Mouse (Mus musculus): Measurements from ENCODE around the gene Timeless. TPM values are rescaled to one million over a fixed set of nuclear protein-coding genes. Genes with fewer than 3 reads are reported as not detected.
"Not testable (repeated sequence)": the region's sequence is repeated elsewhere in the genome, so short reads cannot be mapped to it uniquely, and the experiment has no call there.

Timeless gene
- total RNA-seq, 2 experiments from 2014 or later: 8.3 to 9.7 TPM

- intact Hi-C loops (cut with DNase I): not testable (repeated sequence)
These were observed 41.1 kb downstream of the Timeless start for GRCm38 (mm10) chr10:128272819-128273439.

GRCm38 (mm10) chr10:128275374-128275773, 43.5 kb downstream of the Timeless start:
- DNase-seq (ENCODE audit: extremely low spot score in 1 of 2, low spot score in 2 of 2); intact Hi-C loops (cut with DNase I): not testable (repeated sequence)

More at GRCm38 (mm10) chr10:128272819-128273439, 41.1 kb downstream of the Timeless start:
- DNase-seq (ENCODE audit: extremely low spot score in 1 of 2, low spot score in 2 of 2): not testable (repeated sequence)

GRCm38 (mm10) chr10:128278158-128278557, 46.3 kb downstream of the Timeless start:
- intact Hi-C loops (cut with DNase I): no loop called here
- no peak for DNase-seq (ENCODE audit: extremely low spot score in 1 of 2, low spot score in 2 of 2)

GRCm38 (mm10) chr10:128280943-128281342, 49.1 kb downstream of the Timeless start:
- no peak for DNase-seq (ENCODE audit: extremely low spot score in 1 of 2, low spot score in 2 of 2)
- intact Hi-C loops (cut with DNase I): loop anchor here (5.0 kb wide), 1 partner anchor 69 kb away; the partner anchor contains the start of gene Spryd4

- intact Hi-C loops (cut with DNase I): loop anchor here (5.0 kb wide), 1 partner anchor 69 kb away; the partner anchor contains the start of gene Spryd4
- no peak for DNase-seq (ENCODE audit: extremely low spot score in 1 of 2, low spot score in 2 of 2)
These were observed 49.8 kb downstream of the Timeless start for GRCm38 (mm10) chr10:128281682-128282081.

GRCm38 (mm10) chr10:128282886-128283450, 51.1 kb downstream of the Timeless start:
- intact Hi-C loops (cut with DNase I): loop anchor here (5.0 kb wide), 1 partner anchor 71 kb away; the partner anchor contains the start of gene Spryd4
- no peak for DNase-seq (ENCODE audit: extremely low spot score in 1 of 2, low spot score in 2 of 2)

GRCm38 (mm10) chr10:128283604-128284579, 52.0 kb downstream of the Timeless start:
- peak; percentile 44 to 74 for DNase-seq (ENCODE audit: extremely low spot score in 1 of 2, low spot score in 2 of 2)
- intact Hi-C loops (cut with DNase I): loop anchor here (5.0 kb wide), 1 partner anchor 72 kb away; the partner anchor contains the start of gene Spryd4

GRCm38 (mm10) chr10:128290594-128290993, 58.7 kb downstream of the Timeless start:
- DNase-seq (ENCODE audit: extremely low spot score in 1 of 2, low spot score in 2 of 2): peak in 1 of 2 experiments; percentile 13
- intact Hi-C loops (cut with DNase I): not testable (repeated sequence)

- no peak for DNase-seq (ENCODE audit: extremely low spot score in 1 of 2, low spot score in 2 of 2)
- intact Hi-C loops (cut with DNase I): no loop called here
These were observed 64.7 kb downstream of the Timeless start for GRCm38 (mm10) chr10:128296370-128297090.

- DNase-seq (ENCODE audit: extremely low spot score in 1 of 2, low spot score in 2 of 2): no peak
- intact Hi-C loops (cut with DNase I): no loop called here
These were observed 65.4 kb downstream of the Timeless start for GRCm38 (mm10) chr10:128297221-128297620.

GRCm38 (mm10) chr10:128297622-128298021, 65.8 kb downstream of the Timeless start:
- intact Hi-C loops (cut with DNase I): no loop called here
- DNase-seq (ENCODE audit: extremely low spot score in 1 of 2, low spot score in 2 of 2): peak in 1 of 2 experiments; percentile 44

- no peak for DNase-seq (ENCODE audit: extremely low spot score in 1 of 2, low spot score in 2 of 2)
- intact Hi-C loops (cut with DNase I): no loop called here
These were observed 66.4 kb downstream of the Timeless start for GRCm38 (mm10) chr10:128298243-128298642.

- DNase-seq (ENCODE audit: extremely low spot score in 1 of 2, low spot score in 2 of 2): no peak
- intact Hi-C loops (cut with DNase I): no loop called here
These were observed 66.9 kb downstream of the Timeless start, which contains the start of gene Il23a for GRCm38 (mm10) chr10:128298702-128299171. TSS of gene Il23a (minus strand) at chr10:128298752.

- intact Hi-C loops (cut with DNase I): no loop called here
- no peak for DNase-seq (ENCODE audit: extremely low spot score in 1 of 2, low spot score in 2 of 2)
These were observed 70.5 kb downstream of the Timeless start for GRCm38 (mm10) chr10:128302357-128302756.

Other genes with a start within 250 kb of the Timeless start
- not detected for gene Hsd17b6, start 224.5 kb upstream of the Timeless start, total RNA-seq (2021)
- gene Prim1, start 216.9 kb upstream of the Timeless start, total RNA-seq (2021): 10 to 100 TPM; 10.5 to 10.9 TPM
- 100 to 1,000 TPM; 351 to 355 TPM for gene Naca, start 196.5 kb upstream of the Timeless start, total RNA-seq (2021)
- 100 to 1,000 TPM; 149 to 156 TPM for gene Ptges3, start 173.1 kb upstream of the Timeless start, total RNA-seq (2021)
- gene Atp5b, start 148.8 kb upstream of the Timeless start, total RNA-seq (2021): 1,000 to 10,000 TPM; 1,572 to 1,686 TPM
- 10 to 100 TPM; 29.5 to 31.3 TPM for gene Baz2a, start 140.5 kb upstream of the Timeless start, total RNA-seq (2021)
- 10 to 100 TPM; 10.7 to 11.6 TPM for gene Rbms2, start 51.8 kb upstream of the Timeless start, total RNA-seq (2021)
- gene Gls2, start 37.6 kb upstream of the Timeless start, total RNA-seq (2021): 10 to 100 TPM; 17.8 to 18.7 TPM
- gene Spryd4, start 20.3 kb upstream of the Timeless start, total RNA-seq (2021): 10 to 100 TPM; 11.5 to 12.6 TPM
- not detected for gene Mip, start 6.2 kb upstream of the Timeless start, total RNA-seq (2021)
- not detected for gene Apon, start 22.0 kb downstream of the Timeless start, total RNA-seq (2021)
- not detected for gene Apof, start 36.6 kb downstream of the Timeless start, total RNA-seq (2021)
- 10 to 100 TPM; 20.2 to 26.0 TPM for gene Stat2, start 38.5 kb downstream of the Timeless start, total RNA-seq (2021)
- under 1 TPM; 0.43 to 0.58 TPM for gene Il23a, start 66.7 kb downstream of the Timeless start, total RNA-seq (2021)
- gene Pan2, start 71.3 kb downstream of the Timeless start, total RNA-seq (2021): 10 to 100 TPM; 13.0 to 14.1 TPM
- gene Cnpy2, start 90.4 kb downstream of the Timeless start, total RNA-seq (2021): 10 to 100 TPM; 64.4 to 69.7 TPM
- gene Cs, start 105.7 kb downstream of the Timeless start, total RNA-seq (2021): 100 to 1,000 TPM; 287 to 288 TPM
- 10 to 100 TPM; 69.8 to 74.6 TPM for gene Coq10a, start 136.9 kb downstream of the Timeless start, total RNA-seq (2021)
- 10 to 100 TPM; 74.4 TPM for gene Ankrd52, start 145.1 kb downstream of the Timeless start, total RNA-seq (2021)
- under 1 TPM; 0.56 to 0.69 TPM for gene Slc39a5, start 169.2 kb downstream of the Timeless start, total RNA-seq (2021)
- gene Nabp2, start 179.4 kb downstream of the Timeless start, total RNA-seq (2021): 10 to 100 TPM; 88.5 to 93.8 TPM
- 10 to 100 TPM; 79.3 to 81.6 TPM for gene Rnf41, start 179.6 kb downstream of the Timeless start, total RNA-seq (2021)
- 100 to 1,000 TPM; 204 to 226 TPM for gene Smarcc2, start 227.2 kb downstream of the Timeless start, total RNA-seq (2021)

Measured in left cerebral cortex, postnatal 10 days (tissue).